Mouse (Mus musculus): ENCODE measurements around the gene Gm17364. TPM values are rescaled to one million over a fixed set of nuclear protein-coding genes. Genes with fewer than 3 reads are reported as not detected.

Gene Gm17364
- polyA plus RNA-seq, 1 experiment from 2014 or later = not detected

GRCm38 (mm10) chr13:41233241-41233640 lies 40.5 kb downstream of the Gm17364 start:
- no peak for ATAC-seq (ENCODE audit: low FRiP score)
- Histone ChIP-seq H3K4me1 (no peaks in the 10 kb centered on the region), H3K27ac (replicated peaks) (no peak overlapping the region), H3K9ac (replicated peaks) (no peak overlapping the region), H3K27me3 (replicated peaks) (no peaks in the 10 kb centered on the region), H3K36me3 (no peaks in the 10 kb centered on the region), H3K9me3 (replicated peaks) (no peaks in the 10 kb centered on the region), H3K4me2 (no peak overlapping the region), H3K4me3 (replicated peaks) (no peak overlapping the region)
- 89% methylated on average over 7 of the region's 7 CpGs for WGBS

- H3K9ac ChIP-seq (replicated peaks) = no peak overlapping the region
- no peak overlapping the region for H3K4me3 ChIP-seq (replicated peaks)
- H3K4me2 ChIP-seq = no peak overlapping the region
- 95% methylated on average over 15 of the region's 15 CpGs for WGBS
- ATAC-seq (ENCODE audit: low FRiP score) = no peak
- H3K4me1 ChIP-seq = no peaks in the 10 kb centered on the region
- H3K36me3 ChIP-seq = no peaks in the 10 kb centered on the region
- H3K27me3 ChIP-seq (replicated peaks) = no peaks in the 10 kb centered on the region
- no peak overlapping the region for H3K27ac ChIP-seq (replicated peaks)
- no peaks in the 10 kb centered on the region for H3K9me3 ChIP-seq (replicated peaks)
These were observed 41.6 kb downstream of the Gm17364 start for GRCm38 (mm10) chr13:41232209-41232608.

GRCm38 (mm10) chr13:41231389-41231983 lies 42.3 kb downstream of the Gm17364 start:
- no peaks in the 10 kb centered on the region for H3K4me1 ChIP-seq
- H3K27ac ChIP-seq (replicated peaks) = no peak overlapping the region
- H3K9me3 ChIP-seq (replicated peaks) = no peaks in the 10 kb centered on the region
- no peaks in the 10 kb centered on the region for H3K36me3 ChIP-seq
- ATAC-seq (ENCODE audit: low FRiP score) = no peak
- 80% methylated on average over 12 of the region's 12 CpGs for WGBS
- H3K4me2 ChIP-seq = no peak overlapping the region
- H3K4me3 ChIP-seq (replicated peaks) = no peak overlapping the region
- H3K9ac ChIP-seq (replicated peaks) = no peak overlapping the region
- H3K27me3 ChIP-seq (replicated peaks) = no peaks in the 10 kb centered on the region

GRCm38 (mm10) chr13:41230256-41230655 lies 43.5 kb downstream of the Gm17364 start:
- Histone ChIP-seq H3K9ac (replicated peaks) (no peak overlapping the region), H3K27ac (replicated peaks) (no peak overlapping the region), H3K4me3 (replicated peaks) (no peak overlapping the region), H3K36me3 (no peaks in the 10 kb centered on the region), H3K4me2 (no peak overlapping the region), H3K27me3 (replicated peaks) (no peaks in the 10 kb centered on the region), H3K4me1 (no peaks in the 10 kb centered on the region), H3K9me3 (replicated peaks) (no peaks in the 10 kb centered on the region)
- ATAC-seq (ENCODE audit: low FRiP score) = no peak
- 92% methylated on average over 5 of the region's 5 CpGs for WGBS

- no peak for ATAC-seq (ENCODE audit: low FRiP score)
- no peaks in the 10 kb centered on the region for H3K4me1 ChIP-seq
- WGBS = 92% methylated on average over 5 of the region's 5 CpGs
- peaks cover 4% of the 10 kb centered on the region; the same call in 1 of the 2 replicates for H3K9me3 ChIP-seq (replicated peaks)
- no peaks in the 10 kb centered on the region for H3K36me3 ChIP-seq
- H3K4me3 ChIP-seq (replicated peaks) = no peak overlapping the region
- H3K4me2 ChIP-seq = no peak overlapping the region
- H3K9ac ChIP-seq (replicated peaks) = no peak overlapping the region
- H3K27me3 ChIP-seq (replicated peaks) = no peaks in the 10 kb centered on the region
- H3K27ac ChIP-seq (replicated peaks) = no peak overlapping the region
These were observed 45.7 kb downstream of the Gm17364 start for GRCm38 (mm10) chr13:41228060-41228459.

- Histone ChIP-seq H3K4me2 (no peak overlapping the region), H3K9ac (replicated peaks) (no peak overlapping the region), H3K36me3 (no peaks in the 10 kb centered on the region), H3K27me3 (replicated peaks) (no peaks in the 10 kb centered on the region), H3K4me3 (replicated peaks) (no peak overlapping the region), H3K9me3 (replicated peaks) (peaks cover 4% of the 10 kb centered on the region; the same call in 1 of the 2 replicates), H3K27ac (replicated peaks) (no peak overlapping the region), H3K4me1 (no peaks in the 10 kb centered on the region)
- WGBS = 86% methylated on average over 5 of the region's 5 CpGs
- ATAC-seq (ENCODE audit: low FRiP score) = no peak
These were observed 47.3 kb downstream of the Gm17364 start for GRCm38 (mm10) chr13:41226513-41226912.

Other genes starting within 250 kb of the Gm17364 start
- 0.70 and 1.4 TPM in 2 replicates for gene Mak, start 194.3 kb downstream of the Gm17364 start, polyA plus RNA-seq (2015; fragmentation: Nextera tagmentation; extraction: Ambion mirVana)
- gene Gcm2, start 162.9 kb downstream of the Gm17364 start, polyA plus RNA-seq (2015; fragmentation: Nextera tagmentation; extraction: Ambion mirVana) = not detected in 2 replicates
- not detected in 2 replicates for gene Sycp2l, start 159.7 kb downstream of the Gm17364 start, polyA plus RNA-seq (2015; fragmentation: Nextera tagmentation; extraction: Ambion mirVana)
- gene Elovl2, start 53.6 kb downstream of the Gm17364 start, polyA plus RNA-seq (2015; fragmentation: Nextera tagmentation; extraction: Ambion mirVana) = 30.7 and 35.2 TPM in 2 replicates
- gene Smim13, start 24.1 kb downstream of the Gm17364 start, polyA plus RNA-seq (2015; fragmentation: Nextera tagmentation; extraction: Ambion mirVana) = 28.2 and 31.2 TPM in 2 replicates
- gene Nedd9, start 213.4 kb upstream of the Gm17364 start, polyA plus RNA-seq (2015; fragmentation: Nextera tagmentation; extraction: Ambion mirVana) = 12.4 and 19.2 TPM in 2 replicates